Mouse (Mus musculus): Measurements from ENCODE around the gene Tmem51. TPM values are rescaled to one million over a fixed set of nuclear protein-coding genes. Genes with fewer than 3 reads are reported as not detected.
A peak's percentile ranks its signal among the peaks of the same experiment; 100 is the strongest.

Gene Tmem51
- total RNA-seq, 2 experiments from 2014 or later = 3.9 to 4.5 TPM

DNA sequence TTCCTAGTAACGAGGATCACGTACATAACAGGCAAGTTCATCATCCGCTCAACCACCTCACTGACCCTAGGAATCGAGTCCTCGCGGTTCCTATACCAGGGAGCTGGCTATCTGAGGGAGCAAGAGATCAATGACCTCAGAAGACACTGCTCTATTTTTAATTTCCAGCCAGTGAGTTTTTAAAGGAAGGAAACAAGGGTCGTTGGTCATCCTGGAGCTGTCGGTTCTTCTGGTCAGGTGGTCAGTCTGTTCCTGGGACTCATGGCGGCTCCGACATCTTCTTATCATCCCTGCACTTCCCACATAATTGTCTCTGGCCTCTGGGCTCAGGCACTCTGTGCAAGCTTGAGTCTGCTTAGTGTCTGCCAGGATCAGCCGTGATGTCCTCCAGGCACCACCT, 10.3 kb upstream of the Tmem51 start:
- no peak overlapping the region for H3K27ac ChIP-seq
- no peak for TF ChIP-seq CTCF (conservative IDR thresholded peaks at IDR 0.05)
- H3K4me3 ChIP-seq = no peak overlapping the region
- DNase-seq (ENCODE audit: low spot score in 2 of 2) = no peak

DNA sequence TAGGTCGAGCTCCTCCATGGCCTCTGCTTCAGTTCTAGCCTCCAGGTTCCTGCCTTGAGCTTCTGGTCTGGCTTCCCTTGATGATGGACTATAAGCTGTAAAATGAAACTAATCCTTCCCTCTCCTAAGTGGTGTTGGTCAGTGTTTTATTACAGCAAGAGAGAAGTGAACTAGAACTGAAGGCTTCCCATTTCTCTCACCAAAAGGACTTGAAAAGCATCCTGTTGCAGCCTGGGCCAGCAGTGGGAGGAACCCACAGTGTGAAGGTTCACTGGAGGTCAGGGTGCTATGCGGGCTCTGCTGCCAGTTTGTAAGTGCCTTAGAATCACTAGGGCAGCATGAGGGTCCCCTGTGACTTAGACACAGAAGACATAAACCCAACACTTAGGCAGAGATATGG, 7.0 kb upstream of the Tmem51 start:
- TF ChIP-seq CTCF (conservative IDR thresholded peaks at IDR 0.05) = no peak
- Histone ChIP-seq H3K27ac (no peak overlapping the region), H3K4me3 (no peak overlapping the region)
- no peak for DNase-seq (ENCODE audit: low spot score in 2 of 2)

DNA sequence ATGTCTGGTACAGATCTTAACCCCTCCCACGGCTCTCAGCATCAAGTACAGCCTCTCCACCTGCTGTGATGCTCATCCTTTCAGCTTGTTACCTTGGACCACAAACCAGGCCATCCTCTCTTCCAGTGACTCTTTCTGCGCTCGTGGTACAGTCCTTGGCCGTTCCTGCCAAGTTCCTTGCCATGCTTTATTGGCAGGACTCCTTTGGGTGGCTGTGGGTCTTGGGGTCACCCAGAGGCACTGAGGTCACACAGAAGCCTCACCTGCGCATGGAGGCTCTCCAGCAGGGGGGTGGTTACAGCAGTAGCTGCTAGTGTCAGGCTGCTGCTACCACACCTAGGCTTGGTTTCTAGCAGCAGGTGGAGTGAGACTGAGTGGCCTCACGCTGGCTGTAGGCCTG, 5.9 kb upstream of the Tmem51 start:
- no peak for DNase-seq (ENCODE audit: low spot score in 2 of 2)
- H3K4me3 ChIP-seq = no peak overlapping the region
- no peak overlapping the region for H3K27ac ChIP-seq
- TF ChIP-seq CTCF (conservative IDR thresholded peaks at IDR 0.05) = no peak

DNA sequence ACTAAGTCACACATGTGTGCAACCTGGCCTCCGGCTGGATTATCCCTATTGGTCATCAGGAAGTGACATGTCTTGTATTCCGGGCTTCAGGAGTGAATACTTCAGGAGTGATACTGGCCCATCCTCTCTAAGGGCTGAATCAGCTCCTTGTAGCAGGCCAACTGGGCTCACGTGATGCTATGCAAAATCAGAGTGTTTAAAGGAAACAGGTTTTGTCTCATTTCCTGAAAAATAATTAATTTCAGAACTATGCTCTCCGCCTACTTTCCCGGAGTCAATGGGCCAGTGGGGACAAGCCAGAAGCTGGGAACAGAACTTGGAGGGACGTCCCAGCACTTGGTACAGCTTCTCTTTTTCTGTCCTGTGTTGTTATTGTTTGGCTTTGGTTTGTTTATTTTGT, 4.7 kb upstream of the Tmem51 start:
- no peak for TF ChIP-seq CTCF (conservative IDR thresholded peaks at IDR 0.05)
- DNase-seq (ENCODE audit: low spot score in 2 of 2) = no peak
- Histone ChIP-seq H3K27ac (no peak overlapping the region), H3K4me3 (no peak overlapping the region)

DNA sequence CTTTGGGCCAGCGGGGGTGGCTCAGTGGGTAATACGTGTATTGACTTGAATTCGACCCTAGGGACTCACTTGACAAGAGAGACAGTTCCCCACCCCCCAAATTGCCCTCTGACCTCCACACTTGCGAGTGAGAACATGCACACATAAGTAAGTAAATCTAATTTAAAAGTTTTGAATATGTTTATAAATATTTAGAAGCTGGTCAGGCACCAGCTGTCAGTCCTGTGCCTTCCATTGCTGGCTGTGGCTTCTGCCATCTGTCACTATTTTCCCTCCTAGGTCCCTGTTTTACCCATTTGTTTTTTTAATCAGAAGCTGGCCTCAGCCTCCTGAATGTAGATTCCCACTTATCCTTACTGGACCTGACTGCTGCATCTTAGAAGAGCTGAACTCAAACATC, 4.3 kb upstream of the Tmem51 start:
- no peak for DNase-seq (ENCODE audit: low spot score in 2 of 2)
- no peak for TF ChIP-seq CTCF (conservative IDR thresholded peaks at IDR 0.05)
- H3K27ac ChIP-seq = no peak overlapping the region
- no peak overlapping the region for H3K4me3 ChIP-seq

DNA sequence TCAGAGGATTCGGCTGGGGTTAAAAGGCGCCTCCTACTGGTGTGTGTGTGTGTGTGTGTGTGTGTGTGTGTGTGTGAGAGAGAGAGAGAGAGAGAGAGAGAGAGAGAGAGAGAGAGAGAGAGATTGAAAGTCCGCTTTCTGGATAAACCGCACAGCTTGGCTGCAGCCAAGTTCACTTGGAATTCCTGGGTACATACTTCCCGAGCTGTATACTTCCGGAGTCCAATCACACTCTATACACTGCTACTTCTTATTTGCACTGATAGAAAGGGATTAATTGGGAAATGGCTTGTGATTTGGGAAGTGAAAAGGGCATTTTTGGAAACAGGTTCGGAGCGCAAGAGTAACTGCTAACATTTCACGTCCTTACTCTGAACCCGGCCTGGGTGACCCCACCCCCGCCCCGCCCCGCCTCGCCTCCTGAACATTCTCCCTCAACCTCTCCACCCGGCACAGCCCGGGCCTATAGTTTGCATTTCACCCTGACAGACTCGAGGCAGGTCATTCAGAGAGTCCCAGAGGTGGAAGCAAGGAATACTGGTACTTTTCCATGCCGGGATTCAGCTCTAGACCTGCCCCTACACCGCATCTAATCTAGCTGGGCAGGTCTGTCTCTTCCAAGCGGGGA, 946 bp upstream of the Tmem51 start:
- no peak for DNase-seq (ENCODE audit: low spot score in 2 of 2)
- H3K4me3 ChIP-seq = no peak overlapping the region
- TF ChIP-seq CTCF (conservative IDR thresholded peaks at IDR 0.05) = no peak
- H3K27ac ChIP-seq = no peak overlapping the region

DNA sequence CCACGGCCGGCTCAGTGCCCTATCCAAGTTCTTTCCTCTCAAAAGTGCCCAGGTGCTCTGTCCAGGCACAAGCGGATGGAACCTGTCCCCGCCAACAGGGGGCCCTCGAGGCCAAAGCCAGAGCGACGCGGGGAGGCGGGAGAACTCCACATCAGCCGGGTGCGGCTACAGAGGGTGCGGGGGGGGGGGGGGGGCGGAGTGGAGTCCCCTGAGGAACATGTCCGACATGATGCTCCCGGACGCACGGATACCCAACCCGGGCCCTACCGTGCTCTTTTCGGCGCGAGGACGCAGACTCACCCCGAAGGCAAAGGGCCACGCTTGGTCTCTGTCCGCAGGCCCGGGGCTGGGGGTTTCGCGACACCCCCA, 358 bp downstream of the Tmem51 start:
- peak in 1 of 2 experiments; percentile 45 for DNase-seq (ENCODE audit: low spot score in 2 of 2)
- Histone ChIP-seq H3K4me3 (peak overlapping the region; percentile 58), H3K27ac (peak overlapping the region; percentile 84)
- peak; percentile 70 for TF ChIP-seq CTCF (conservative IDR thresholded peaks at IDR 0.05)

DNA sequence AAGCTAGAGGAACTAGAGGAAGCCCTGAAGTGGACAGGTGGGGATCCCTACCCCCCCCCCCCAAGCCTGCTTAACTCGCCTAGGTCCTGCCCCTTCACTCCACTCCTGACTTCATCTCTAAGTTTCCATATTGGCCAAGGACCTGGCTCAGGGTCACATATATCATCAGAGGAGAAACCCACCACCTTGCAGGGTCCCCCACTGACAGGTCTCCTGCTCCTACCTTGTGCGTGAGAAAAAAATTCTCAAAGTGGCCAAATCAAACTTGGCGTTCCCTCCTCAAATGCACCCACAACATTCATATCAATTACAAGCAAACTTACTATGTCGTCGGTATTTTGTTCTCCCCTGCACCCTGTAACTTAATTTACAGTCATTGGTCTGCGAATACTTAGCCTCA, 911 bp downstream of the Tmem51 start:
- no peak for DNase-seq (ENCODE audit: low spot score in 2 of 2)
- peak overlapping the region; percentile 58 for H3K4me3 ChIP-seq
- H3K27ac ChIP-seq = peak overlapping the region; percentile 84; the same call in 1 of the 2 replicates
- TF ChIP-seq CTCF (conservative IDR thresholded peaks at IDR 0.05) = no peak

DNA sequence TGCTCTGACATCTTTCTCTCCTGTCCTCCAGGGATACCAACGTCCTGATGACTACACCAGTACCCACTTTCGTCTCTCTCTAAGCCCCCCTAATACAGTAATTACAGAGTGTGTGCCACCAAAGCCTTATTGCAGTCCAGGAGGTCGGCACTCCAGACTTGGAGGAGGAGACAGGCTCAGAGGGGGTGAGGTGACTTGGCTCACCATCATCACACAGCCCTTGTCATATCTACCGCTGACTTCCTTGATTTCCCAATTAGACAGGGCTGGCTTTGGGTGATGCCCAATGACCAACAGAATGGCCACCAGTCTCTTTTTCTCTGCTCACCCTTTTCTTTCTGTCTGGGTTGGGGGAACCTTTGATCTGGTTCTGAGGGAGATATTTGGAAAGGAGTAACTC, 1.4 kb downstream of the Tmem51 start:
- TF ChIP-seq CTCF (conservative IDR thresholded peaks at IDR 0.05) = no peak
- Histone ChIP-seq H3K4me3 (no peak overlapping the region; the same call in 1 of the 2 replicates), H3K27ac (peak overlapping the region; percentile 84; the same call in 1 of the 2 replicates)
- no peak for DNase-seq (ENCODE audit: low spot score in 2 of 2)

DNA sequence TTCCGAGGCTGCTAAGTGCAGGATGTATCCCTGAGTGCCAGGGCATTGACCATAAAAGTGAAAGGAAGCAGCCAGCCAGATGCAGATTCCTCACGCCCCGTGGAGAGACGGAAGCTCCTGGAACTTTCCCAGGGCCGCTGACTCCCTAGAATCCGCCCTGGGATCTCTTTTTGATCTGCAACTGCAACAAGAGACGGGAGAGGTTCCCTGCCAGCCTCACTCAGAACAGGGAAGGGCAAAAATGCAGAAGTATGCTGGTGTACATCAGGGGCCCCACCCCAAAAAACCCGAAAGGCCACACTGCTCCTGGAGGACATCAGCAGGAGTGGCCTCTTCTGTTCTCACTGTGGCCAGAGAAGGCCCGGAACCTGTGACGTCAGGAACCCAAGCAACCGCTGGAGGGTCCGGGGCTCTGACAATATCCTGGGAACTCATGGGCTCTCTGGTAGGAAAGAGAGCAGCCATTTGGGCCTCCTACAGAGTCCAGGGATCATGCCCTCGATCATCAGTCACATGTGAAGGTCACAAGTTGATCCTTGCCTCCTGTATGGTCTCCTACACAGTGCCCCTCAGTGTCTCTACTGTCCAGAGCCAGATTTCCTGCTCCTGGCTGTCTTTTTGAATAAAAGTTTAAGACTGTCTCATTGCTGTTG, 2.3 kb downstream of the Tmem51 start:
- DNase-seq (ENCODE audit: low spot score in 2 of 2) = no peak
- peak overlapping the region; percentile 3; the same call in 1 of the 2 replicates for H3K4me3 ChIP-seq
- no peak for TF ChIP-seq CTCF (conservative IDR thresholded peaks at IDR 0.05)
- peak overlapping the region; percentile 84 for H3K27ac ChIP-seq

DNA sequence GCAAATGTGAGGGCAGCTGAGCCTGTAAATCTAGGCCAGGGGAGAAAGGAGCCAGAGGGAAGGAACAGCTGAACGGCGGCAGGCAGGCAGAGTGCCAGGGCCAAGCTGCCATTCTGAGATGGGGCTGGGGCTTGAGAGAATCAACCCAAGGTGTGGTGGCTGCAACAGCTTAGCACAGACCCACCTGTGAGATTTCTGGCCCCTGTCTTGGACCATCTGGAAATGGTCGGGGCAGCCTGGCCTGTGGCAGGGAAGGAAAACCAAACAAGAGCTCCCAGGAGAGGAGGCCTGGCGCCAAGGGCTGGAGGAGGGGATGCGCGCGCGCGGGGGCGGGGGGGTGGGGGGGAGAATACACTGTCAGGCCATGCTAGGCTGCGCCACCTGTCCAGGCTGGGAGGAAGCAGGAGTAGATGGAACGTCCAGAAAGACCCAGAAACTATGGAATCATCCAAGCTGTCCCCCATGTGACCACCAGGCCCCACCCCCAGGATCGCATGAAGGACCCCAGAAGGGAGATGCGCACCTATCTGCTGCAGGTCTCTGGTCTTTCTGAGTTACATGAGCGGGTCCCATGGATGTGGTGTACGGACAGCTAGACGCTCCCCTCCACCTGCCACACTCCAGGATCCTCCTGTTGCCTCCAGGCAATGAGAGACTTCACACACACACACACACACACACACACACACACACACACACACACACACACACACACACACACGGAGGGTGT, 3.0 kb downstream of the Tmem51 start:
- DNase-seq (ENCODE audit: low spot score in 2 of 2) = peak; percentile 25 to 44
- Histone ChIP-seq H3K4me3 (peak overlapping the region; percentile 20; the same call in 1 of the 2 replicates), H3K27ac (peak overlapping the region; percentile 72)
- no peak for TF ChIP-seq CTCF (conservative IDR thresholded peaks at IDR 0.05)

DNA sequence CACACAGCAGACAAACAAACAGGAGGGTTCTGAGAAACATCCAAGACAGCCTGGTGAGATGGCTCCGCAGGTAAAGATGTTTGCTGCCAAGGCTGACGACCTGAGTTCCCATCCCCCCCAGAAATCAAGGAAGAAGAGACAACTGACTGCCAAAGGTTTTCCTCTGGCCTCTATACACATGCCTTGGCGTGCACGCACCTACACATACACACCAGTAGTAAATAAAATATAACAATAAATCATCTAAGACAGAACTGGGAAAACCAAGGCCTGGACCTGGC, 3.7 kb downstream of the Tmem51 start:
- DNase-seq (ENCODE audit: low spot score in 2 of 2) = no peak
- no peak for TF ChIP-seq CTCF (conservative IDR thresholded peaks at IDR 0.05)
- Histone ChIP-seq H3K27ac (peak overlapping the region; percentile 72), H3K4me3 (peak overlapping the region; percentile 0; the same call in 1 of the 2 replicates)

DNA sequence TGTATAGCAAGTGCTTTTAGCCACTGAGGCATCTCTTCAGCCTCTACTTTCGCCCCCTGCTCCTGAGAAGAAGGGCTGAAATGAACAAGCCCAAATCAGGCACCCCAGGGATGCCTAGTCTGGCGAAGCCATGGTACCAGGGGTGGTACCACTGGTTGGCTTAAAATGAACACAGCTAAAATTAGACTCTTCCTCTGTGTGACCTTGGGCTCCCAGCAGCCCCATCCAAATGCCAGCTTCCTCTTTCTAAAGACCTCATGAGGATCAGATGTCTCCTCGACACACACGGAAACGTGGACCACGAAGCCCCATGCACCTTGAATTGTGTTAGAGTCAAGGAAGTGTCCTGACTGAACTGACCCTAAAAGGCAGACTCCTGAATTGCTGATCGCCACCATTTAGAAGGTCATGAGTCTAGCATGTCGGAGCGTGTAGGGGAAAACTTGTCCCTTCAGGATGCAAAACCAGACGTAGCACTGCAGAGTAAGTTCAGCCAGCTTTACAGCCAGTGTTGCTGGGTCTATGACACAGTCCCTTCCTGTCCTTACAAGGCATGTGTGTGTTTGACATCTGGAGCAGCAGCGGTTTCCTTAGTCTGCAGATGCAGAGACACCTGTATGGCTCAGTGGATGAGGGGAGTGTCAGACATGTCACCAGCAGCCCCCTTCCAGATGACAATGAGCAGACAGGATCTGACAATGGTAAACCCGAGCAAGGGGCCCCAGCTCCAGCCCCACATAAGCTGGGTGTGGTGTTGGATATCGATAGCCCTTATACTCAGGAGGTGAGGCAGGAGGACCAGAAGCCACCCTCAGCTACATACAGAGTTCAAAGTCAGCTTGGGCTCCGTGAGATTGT, 4.2 kb downstream of the Tmem51 start:
- Histone ChIP-seq H3K27ac (peak overlapping the region; percentile 72), H3K4me3 (no peak overlapping the region; the same call in 1 of the 2 replicates)
- no peak for DNase-seq (ENCODE audit: low spot score in 2 of 2)
- TF ChIP-seq CTCF (conservative IDR thresholded peaks at IDR 0.05) = no peak
